Mouse (Mus musculus): ENCODE results near the gene Trim2.

Gene Trim2

DNA sequence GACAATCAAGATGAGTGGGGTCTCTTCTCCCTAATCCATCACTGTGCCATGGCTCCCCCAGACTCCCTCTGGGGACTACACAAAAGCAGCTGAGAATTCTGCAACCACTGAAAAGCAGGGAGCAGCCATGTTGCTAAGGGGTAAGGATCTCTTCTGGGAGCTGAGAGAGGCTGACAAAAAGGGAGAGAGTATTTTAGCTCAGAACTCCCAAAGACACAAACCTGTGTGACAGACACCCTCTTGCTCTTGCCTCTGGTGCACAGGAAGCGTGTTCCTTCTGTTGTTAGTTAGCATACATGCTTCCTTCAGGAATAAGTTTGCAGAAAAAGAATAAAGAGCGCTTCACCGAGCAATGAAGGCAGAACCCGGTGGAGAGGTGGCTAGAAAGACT is 88.7 kb downstream of the Trim2 start:
- no peak for DNase-seq

DNA sequence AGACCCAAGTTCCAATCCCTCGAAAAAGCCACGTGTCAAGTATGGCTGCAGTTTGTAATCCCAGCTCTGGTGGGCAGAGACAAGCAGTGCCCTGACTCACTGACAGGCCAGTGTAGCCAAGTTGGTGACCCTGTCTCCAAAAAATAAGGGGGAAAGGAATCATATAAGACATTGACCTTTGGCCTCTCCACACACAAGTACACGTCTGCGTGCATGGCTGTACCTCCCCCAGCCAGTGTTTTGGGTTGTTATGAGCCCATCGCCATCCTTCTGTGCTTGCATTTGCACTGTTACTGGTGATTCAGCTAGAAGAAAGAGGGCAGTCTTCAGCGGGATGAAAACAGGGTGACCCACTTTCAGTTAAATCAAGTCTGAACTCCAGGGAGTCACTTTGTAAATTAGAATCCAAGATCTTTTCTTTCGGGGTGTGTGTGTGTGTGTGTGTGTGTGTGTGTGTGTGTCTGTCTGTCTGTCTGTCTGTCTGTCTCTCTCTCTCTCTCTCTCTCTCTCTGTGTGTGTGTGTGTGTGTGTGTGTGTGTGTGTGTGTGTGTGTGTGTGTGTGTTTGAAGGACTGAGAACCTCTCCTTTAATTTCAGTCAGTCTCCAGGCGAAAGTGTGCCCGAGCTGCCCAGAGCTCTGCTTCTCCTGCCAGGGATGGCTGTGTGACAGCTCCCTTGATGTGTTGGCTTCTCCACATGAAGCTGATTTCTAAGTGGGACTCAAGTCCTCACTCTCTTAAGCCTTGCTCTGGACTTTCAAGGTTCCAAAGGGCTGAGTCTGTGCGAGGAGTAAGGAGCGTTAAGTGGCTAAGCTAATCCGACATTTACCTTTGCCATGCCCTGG is 89.3 kb downstream of the Trim2 start:
- DNase-seq, result no peak

DNA sequence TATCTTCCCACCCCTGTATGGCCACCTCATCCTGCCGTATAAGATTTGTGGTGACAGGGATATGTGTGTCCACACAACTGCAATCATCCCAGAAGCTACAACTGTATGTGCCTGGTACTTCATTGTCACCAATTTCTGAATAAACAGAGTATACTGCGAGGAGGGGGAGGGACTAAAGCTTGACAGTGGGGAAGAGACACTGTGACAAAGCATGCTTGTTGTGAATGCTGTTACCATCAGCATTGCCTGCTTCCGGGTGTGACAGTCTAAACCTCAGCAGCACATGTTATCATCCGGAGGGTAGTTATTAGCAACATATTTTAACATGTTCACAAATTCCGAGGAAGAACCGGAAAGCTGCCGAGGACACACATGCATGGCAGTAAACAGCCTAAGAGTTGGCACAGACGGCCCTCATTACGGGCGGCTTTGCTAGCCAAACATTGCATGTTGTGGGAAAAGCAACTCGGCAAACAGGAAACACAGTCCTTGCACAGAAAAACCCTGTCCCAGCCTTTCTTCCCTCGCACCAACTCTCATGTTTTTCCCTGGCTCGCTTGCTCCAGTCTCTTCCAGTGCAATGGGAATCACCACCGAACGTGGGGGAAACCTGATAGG is 90.8 kb downstream of the Trim2 start:
- no peak for DNase-seq

DNA sequence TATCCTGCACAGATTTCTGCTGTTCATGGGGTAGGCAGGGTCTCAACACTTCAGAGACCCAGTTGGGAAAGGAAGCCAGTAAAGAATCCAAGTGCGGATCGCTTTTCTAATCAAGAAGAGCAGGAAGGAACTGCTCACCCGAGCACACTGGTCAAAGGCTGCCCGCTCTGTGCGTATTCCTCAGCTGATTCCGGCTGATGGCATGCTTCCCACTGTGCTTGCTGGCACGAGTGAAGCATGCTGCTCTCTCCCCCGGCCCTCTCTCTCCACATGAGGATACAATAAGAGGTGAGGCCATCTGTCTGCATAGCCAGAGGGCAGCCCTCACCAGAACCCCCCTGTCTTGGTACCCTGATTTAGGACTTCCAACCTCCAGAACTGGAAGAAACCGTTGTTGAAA is 91.4 kb downstream of the Trim2 start:
- DNase-seq, result no peak

DNA sequence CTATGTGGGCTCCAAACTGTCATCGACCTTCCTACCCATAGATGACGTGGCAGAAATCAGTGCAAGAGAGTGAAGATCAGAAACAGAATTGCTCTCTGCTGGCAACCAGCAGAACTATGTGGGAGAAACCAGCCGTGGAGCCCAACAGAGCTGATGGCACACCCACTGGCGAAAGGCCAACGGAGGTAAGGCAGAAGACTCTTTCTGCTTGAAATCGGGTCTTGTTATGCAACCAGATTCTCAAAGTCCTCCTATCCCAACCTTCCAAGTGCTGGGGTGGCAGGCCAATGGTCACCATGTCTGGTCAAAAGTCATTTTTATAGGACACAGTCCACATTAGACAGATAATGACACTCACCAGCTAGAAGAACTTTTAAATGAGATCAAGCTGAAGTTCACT is 92.2 kb downstream of the Trim2 start:
- DNase-seq, result peak; percentile 47

- no peak for DNase-seq
Observed at GRCm38 (mm10) chr3:84211340-84211875, 95.3 kb downstream of the Trim2 start.

GRCm38 (mm10) chr3:84208917-84209513 is 97.7 kb downstream of the Trim2 start:
- DNase-seq, result no peak

DNA sequence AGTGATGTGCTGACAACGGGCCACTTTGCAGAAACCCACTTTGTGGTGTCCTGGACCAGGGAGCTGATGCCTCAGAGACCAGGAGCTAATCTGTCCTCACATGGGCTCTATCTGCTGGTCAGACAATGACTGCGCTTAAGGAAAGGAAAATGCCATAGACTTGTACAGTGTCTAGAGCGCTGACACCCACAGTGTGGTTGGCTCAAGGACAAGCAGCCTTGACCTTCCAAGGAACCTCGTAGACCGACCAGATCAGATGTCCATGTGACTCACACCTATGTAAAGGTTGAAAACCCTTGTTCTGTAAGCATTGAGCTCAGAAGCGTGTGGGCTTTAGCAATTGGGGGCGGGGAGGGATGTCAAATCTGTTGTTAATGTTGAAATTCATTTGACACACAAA is 98.2 kb downstream of the Trim2 start:
- no peak for DNase-seq

GRCm38 (mm10) chr3:84207366-84207765 is 99.3 kb downstream of the Trim2 start:
- no peak for DNase-seq

DNA sequence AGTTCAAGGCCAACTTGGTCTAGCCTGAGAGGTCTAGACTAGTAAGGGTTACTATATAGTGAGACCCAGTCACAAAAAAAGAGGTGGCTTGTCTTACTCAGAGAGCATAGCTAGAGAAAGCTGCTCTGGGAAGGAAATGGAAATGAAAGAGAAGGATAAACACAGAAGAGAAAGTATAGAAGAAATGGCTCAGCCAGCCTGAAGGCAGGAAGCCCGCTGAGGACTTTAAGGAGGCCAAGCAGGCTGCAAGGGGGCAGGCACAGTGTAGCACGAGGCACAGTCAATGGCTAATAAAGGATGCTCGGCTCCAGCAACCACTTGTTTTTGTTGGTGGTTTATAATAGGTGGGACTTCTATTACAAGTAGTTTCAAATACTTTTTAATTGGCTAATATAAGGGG is 100.6 kb downstream of the Trim2 start:
- DNase-seq, result no peak

DNA sequence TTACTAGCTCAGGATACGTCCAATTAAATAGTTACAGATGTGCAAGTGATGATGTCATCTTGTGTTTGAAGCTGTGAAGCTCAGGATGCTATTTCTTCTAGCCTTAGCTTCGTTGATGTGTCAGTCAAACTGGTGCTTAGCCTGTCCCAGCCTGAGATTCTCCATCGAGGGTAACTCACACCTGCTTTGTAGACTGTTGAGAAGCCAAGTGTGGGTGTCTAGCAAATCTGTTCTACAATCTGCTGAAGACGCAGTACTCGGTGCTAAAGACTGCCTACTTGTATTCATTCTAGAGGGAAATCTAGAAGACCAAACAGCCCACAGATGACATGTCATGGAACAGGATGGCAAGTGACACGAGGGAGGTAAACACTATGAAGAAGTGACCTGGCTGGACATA is 101.0 kb downstream of the Trim2 start:
- no peak for DNase-seq

DNA sequence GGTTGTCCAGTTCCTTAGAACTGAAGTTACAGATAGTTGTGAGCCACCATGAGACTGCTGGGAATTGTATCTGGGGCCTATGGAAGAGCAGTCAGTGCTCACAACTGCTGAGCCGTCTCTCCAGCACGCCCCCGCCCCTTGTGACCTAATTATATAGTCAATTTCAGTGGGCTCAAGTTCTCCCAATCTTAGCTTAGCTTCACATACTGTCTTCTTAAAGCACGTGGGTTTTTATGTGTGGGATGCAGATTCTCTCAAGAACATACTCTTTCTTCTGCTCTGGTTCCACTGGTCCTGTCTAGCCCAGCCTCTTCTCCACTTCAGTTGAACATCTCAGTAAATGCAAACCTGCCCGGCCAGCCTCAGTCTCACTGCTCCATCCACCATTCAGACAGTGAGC is 102.0 kb downstream of the Trim2 start:
- DNase-seq, result no peak

- peak; percentile 20 for DNase-seq
Observed at GRCm38 (mm10) chr3:84200559-84201420, 105.9 kb downstream of the Trim2 start.

GRCm38 (mm10) chr3:84199516-84199915 is 107.2 kb downstream of the Trim2 start:
- no peak for DNase-seq

- no peak for DNase-seq
Observed at GRCm38 (mm10) chr3:84198229-84198628, 108.4 kb downstream of the Trim2 start.

GRCm38 (mm10) chr3:84193881-84194280 is 112.8 kb downstream of the Trim2 start:
- DNase-seq, result no peak

GRCm38 (mm10) chr3:84191141-84191881 is 115.4 kb downstream of the Trim2 start:
- peak; percentile 47 for DNase-seq

DNA sequence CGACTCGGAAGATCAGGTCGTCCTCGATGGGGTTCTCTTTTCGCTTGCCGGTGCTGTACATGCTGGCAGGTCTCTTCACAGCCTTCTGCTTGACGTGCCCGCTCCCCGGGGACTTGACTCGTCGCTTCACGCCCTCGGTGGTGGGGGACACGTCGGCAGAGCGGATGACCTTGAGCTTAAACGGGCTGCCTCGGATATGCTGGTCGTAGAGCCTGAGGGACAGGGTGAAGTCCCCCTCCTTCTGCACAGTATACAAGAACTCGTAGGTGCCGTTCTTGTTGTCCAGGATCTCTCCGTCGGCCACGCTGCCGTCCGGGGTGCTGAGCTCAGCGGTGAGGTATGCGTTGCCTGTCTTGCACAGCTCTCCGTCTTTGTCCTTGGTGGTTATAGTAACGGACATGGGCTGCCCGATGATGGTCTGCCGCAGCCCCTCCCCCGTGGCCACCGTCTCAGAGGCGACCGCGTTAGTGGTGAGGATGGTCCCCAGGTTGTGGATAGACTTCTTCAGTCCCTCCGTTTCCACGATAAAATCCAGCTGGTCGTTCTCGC is 116.1 kb downstream of the Trim2 start:
- DNase-seq, result peak; percentile 26

DNA sequence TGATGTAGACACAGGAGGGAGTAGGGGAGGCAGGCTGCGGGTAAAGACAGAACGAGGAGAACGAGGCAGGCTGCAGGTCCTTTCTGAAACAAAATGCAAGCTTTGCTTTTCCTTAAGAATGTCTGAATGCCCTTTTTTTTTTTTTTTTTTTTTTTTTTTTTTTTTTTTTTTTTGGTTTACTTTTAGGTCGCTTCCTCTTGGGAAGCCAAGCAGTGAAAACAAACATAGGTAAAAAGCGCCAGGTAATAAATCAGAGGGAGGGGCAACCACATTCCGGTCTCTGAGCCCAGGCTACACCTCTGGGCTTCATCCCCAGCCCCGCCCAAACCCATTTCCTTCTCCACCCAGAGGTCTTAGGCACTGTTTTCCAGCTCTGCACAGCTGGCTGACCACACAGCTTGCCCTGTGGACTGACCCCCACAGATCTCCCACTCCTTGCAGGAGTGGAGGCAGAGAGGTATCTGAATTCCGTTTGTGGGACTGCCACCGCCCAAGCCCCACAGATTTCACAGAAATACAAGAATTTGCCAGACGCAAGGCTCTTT is 117.0 kb downstream of the Trim2 start:
- peak; percentile 24 for DNase-seq

DNA sequence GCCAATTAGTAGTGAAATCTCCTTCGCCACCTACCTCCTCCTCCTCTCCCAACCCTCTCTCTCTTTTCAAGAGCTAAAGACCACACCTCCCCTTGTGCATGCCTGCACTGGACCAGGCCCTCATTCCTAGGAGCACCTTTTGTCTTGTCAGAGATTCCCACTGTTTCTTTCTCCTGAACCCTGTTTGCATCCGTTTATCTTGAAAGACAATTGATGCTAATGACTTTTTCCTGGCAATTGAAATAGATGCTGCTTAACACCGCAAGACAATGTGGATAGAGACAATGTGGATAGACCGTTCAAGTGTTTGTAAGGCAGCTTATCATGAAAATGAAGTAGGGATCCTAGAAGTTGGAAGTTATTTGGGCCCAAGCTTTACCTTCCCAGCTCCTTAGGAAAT is 125.0 kb downstream of the Trim2 start:
- no peak for DNase-seq

- DNase-seq, result no peak
Observed at GRCm38 (mm10) chr3:84181102-84181501, 125.6 kb downstream of the Trim2 start.

DNA sequence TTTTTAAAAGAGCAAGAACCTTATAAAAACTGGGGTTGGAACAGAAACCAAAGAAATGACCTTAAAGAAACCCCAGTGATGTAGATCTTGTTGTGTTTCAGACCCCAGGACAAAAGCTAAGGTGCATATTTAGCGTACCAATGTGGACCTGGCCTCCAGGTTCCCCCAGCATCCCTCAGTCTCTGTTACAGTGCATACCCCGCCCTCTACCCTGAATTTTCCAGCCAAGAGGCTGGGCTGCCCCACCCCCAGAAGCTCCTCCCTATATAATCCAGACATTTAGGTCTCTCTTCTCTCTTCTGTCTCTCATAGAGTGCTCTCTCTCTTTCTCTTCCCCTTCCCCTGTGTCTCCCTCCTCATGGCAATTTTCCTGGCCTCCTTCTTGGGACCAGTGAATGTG is 126.4 kb downstream of the Trim2 start:
- no peak for DNase-seq

Measured in lung, postnatal 36 days (tissue).